Mouse (Mus musculus) heart, postnatal 0 days (tissue): ENCODE results near the gene Fam168b.

Source experiments
- CTCF ChIP-seq: IDR thresholded peaks from 2 replicates; pipeline ENCODE4 v1.5.1; 2016; ENCODE audit warnings: antibody characterized with exemption, control low read depth, low read depth
- EP300 ChIP-seq: IDR thresholded peaks from 2 replicates; pipeline ENCODE4 v1.6.1; 2016; ENCODE audit warnings: antibody characterized with exemption, low read depth

DNA sequence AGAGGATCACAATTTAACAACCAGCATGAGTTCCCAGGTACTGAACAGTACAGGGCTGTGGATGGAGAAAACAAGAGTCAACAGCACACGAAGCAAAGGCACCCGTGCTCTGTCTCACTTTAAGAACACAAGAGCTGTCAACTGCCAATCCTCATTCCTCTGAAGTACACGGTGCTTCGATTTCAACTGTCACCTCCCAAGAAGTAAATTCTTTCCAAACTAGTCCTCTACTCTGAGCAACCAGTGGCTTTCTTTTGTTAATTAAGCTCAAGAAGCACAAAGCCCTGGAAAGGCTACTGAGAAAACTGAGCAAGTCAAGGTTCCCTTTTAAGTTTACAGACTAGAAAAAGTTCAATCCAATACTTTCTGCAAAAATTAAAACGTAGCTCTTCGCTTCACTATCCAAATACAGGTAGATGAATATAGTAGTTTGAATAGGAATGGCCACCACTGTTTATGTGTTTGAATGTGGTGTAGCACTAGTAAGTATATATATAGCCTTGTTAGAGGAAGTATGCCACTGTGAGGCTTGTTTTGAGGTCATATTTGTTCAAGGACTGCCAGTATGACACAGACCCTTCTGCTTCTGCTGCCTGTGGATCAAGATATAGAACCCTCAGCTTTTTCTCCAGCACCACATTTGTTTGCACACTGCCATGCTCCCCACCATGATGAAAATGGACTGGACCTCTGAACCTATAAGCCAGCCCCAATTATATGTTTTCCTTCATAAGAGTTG is 4.7 kb downstream of the Fam168b start:
- no peak for TF ChIP-seq EP300
- TF ChIP-seq CTCF, result no peak
